Comparison of ENCODE assay signal across 8 mouse cellular contexts in the genomic region with DNA sequence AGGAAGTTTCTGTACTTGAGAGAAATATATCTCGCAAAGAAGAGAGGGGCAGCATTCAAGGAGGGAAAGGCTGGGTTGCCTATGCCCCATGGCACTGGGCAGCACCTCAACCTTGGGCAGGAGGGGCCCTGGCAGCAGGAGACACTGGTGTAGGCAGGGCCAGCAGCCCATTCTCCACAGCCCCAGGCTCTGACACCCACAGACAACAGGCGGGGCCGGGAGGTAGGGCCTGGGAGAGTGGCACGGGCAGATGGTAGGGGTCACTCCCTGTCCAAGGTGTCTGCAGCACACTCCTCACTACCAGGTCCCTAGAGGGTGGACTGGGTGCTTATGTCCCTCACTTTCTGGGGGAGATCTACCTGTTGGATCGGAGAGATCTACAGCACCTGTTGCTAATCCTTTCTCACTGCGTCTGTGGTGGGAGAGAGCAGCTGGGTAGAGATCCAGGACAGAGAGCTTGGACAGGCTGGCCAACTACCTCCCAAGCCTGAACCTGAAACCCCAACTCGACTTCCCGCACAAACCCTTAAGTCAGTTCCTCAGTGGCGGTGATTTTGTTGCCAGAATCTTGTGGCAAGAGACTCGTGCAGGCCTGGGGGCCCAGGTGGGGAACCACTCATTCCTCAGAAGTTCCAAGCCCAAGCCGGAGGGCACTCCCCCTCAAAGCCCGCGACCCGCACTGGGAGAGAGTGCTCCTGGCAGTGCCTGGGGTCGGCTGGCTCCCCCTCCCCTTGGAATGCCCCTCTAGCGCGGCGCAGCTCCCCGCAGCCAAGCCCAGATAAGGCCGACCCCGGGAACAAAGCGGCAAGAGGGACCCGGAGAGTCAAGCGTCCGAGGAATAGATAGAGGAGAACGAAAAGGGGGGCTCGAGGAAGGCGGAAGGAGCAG. TPM values are rescaled to one million over a fixed set of nuclear protein-coding genes. Genes with fewer than 3 reads are reported as not detected.
A peak's percentile ranks its signal among the peaks of the same experiment; 100 is the strongest.
DNase-seq lines count a peak whose midpoint lies in the region; ATAC-seq and TF ChIP-seq lines count a peak whose summit lies in the region.

No protein-coding gene starts in this region.

- no peak for ATAC-seq in heart, embryonic 13.5 days (ENCODE audit: extremely low read depth, insufficient number of reproducible peaks, low FRiP score, low TSS enrichment)

- 1% methylated on average over 28 of the region's 28 CpGs for WGBS in heart, embryonic 13.5 days

- H3K36me3 ChIP-seq in heart, embryonic 13.5 days = peaks cover 44% of the 10 kb centered on the region
- H3K36me3 ChIP-seq in myocyte (ENCODE audit: control insufficient read depth, insufficient read depth) = no peaks in the 10 kb centered on the region

- no peak overlapping the region for H3ac ChIP-seq in myocyte (ENCODE audit: control insufficient read depth, insufficient read length)

- DNase-seq in ovary, postnatal 36 days (ENCODE audit: low spot score) = peak; percentile 48
- no peak for DNase-seq in ovary, adult 18-20 months (ENCODE audit: low spot score)
- peak; percentile 30 for DNase-seq in c-Kit-positive CD71-positive TER-119-positive erythroid progenitor cells, embryonic 14.5 days (ENCODE audit: low spot score)
- peak; percentile 41 to 60 for DNase-seq in kidney, postnatal 36 days
- no peak for DNase-seq in gastrocnemius, adult 8-10 months (ENCODE audit: low spot score in 2 of 2)
- no peak for DNase-seq in frontal cortex, postnatal 36 days (ENCODE audit: low spot score in 2 of 2)

- no peak for TF ChIP-seq POLR2A in myocyte (IDR thresholded peaks at IDR 0.05; ENCODE audit: insufficient read length, low read depth)

- peaks cover 4% of the 10 kb centered on the region for H3K79me2 ChIP-seq in myocyte (ENCODE audit: control insufficient read depth, insufficient read depth)

- peaks cover 69% of the 10 kb centered on the region for H3K4me1 ChIP-seq in heart, embryonic 13.5 days

- H3K9me3 ChIP-seq in heart, embryonic 13.5 days = no peaks in the 10 kb centered on the region

- peak overlapping the region; percentile 97 for H3K9ac ChIP-seq in heart, embryonic 13.5 days

- H3K27me3 ChIP-seq in heart, embryonic 13.5 days (replicated peaks) = no peaks in the 10 kb centered on the region
- no peaks in the 10 kb centered on the region for H3K27me3 ChIP-seq in myocyte (ENCODE audit: control insufficient read depth, insufficient read depth, insufficient read length)

- H3K27ac ChIP-seq in heart, embryonic 13.5 days (replicated peaks) = peak overlapping the region; percentile 96

- peak overlapping the region; percentile 92 for H3K4me2 ChIP-seq in heart, embryonic 13.5 days
- peak overlapping the region; percentile 90 for H3K4me2 ChIP-seq in myocyte (ENCODE audit: low read depth)

- peak overlapping the region; percentile 93 for H3K4me3 ChIP-seq in heart, embryonic 13.5 days
- H3K4me3 ChIP-seq in myocyte = peak overlapping the region; percentile 48

TF ChIP-seq in myocyte, 11 proteins besides CTCF, POLR2A, EP300 and RAD21:
- TF ChIP-seq MYOD1 (IDR thresholded peaks at IDR 0.05; ENCODE audit: control insufficient read depth in 1 of 3, insufficient read length in 2 of 3, low read depth in 2 of 3) = peak in 2 of 3 experiments; percentile 69 to 74
- no peak for TF ChIP-seq SRF (IDR thresholded peaks at IDR 0.05; ENCODE audit: control insufficient read depth, insufficient read length, low read depth)
- TF ChIP-seq TCF12 (IDR thresholded peaks at IDR 0.05; ENCODE audit: insufficient read depth, poor library complexity, severe bottlenecking) = peak; percentile 10
- TF ChIP-seq MYOG (IDR thresholded peaks at IDR 0.05; ENCODE audit: control insufficient read depth in 1 of 3, insufficient read depth in 1 of 3, insufficient read length in 2 of 3, low read depth in 2 of 3) = peak in 1 of 3 experiments; percentile 7
TF ChIP-seq in myocyte: peak in this region for 3.

RNA-seq across cellular contexts. Expression of a gene that starts 0.7 kb away (rescaled TPM):
- polyA plus RNA-seq in heart, embryonic 13.5 days (2015; fragmentation: Nextera tagmentation; extraction: Ambion mirVana) = 20.0 and 20.1 TPM in 2 replicates
- 8.0 TPM for polyA plus RNA-seq in myocyte (2012; fragmentation: generic; extraction: Trizol)
- 10 to 100 TPM; 11.6 to 14.6 (median 12.3) TPM for total RNA-seq in gastrocnemius, adult 8-10 months (2022)

RNA-seq across cellular contexts. Expression of a gene that starts 1.7 kb away (rescaled TPM):
- 24.4 and 27.5 TPM in 2 replicates for polyA plus RNA-seq in heart, embryonic 13.5 days (2015; fragmentation: Nextera tagmentation; extraction: Ambion mirVana)
- 15.6 TPM for polyA plus RNA-seq in myocyte (2012; fragmentation: generic; extraction: Trizol)
- total RNA-seq in gastrocnemius, adult 8-10 months (2022) = 1 to 10 TPM; 4.8 to 7.2 (median 5.7) TPM

RNA-seq across cellular contexts. Expression of a gene that starts 11.1 kb away (rescaled TPM):
- polyA plus RNA-seq in heart, embryonic 13.5 days (2015; fragmentation: Nextera tagmentation; extraction: Ambion mirVana) = 18.9 and 19.0 TPM in 2 replicates
- polyA plus RNA-seq in myocyte (2012; fragmentation: generic; extraction: Trizol) = 0.43 TPM
- total RNA-seq in gastrocnemius, adult 8-10 months (2022) = 10 to 100 TPM in 2 of 4 experiments, 1 to 10 TPM in 2; 6.6 to 20.8 (median 9.5) TPM

RNA-seq across cellular contexts. Expression of a gene that starts 45.4 kb away (rescaled TPM):
- polyA plus RNA-seq in heart, embryonic 13.5 days (2015; fragmentation: Nextera tagmentation; extraction: Ambion mirVana) = 0.17 and 0.27 TPM in 2 replicates
- 0.23 TPM for polyA plus RNA-seq in myocyte (2012; fragmentation: generic; extraction: Trizol)
- not detected for total RNA-seq in gastrocnemius, adult 8-10 months (2022)

RNA-seq across cellular contexts. Expression of a gene that starts 47.5 kb away (rescaled TPM):
- polyA plus RNA-seq in heart, embryonic 13.5 days (2015; fragmentation: Nextera tagmentation; extraction: Ambion mirVana) = 34.3 and 39.4 TPM in 2 replicates
- 19.6 TPM for polyA plus RNA-seq in myocyte (2012; fragmentation: generic; extraction: Trizol)
- total RNA-seq in gastrocnemius, adult 8-10 months (2022) = 100 to 1,000 TPM in 3 of 4 experiments, 10 to 100 TPM in 1; 90.5 to 118 (median 104) TPM

Comparison
In these comparisons a context has a peak if more than half of its experiments do, and no peak if none do; other contexts are left out.
1. DNase-seq: peak in ovary, postnatal 36 days (single experiment), c-Kit-positive CD71-positive TER-119-positive erythroid progenitor cells, embryonic 14.5 days (single experiment) and kidney, postnatal 36 days (2 of 2); none in ovary, adult 18-20 months (single experiment), gastrocnemius, adult 8-10 months (0 of 2) and frontal cortex, postnatal 36 days (0 of 2).
2. RNA of a gene that starts 11.1 kb away (polyA plus RNA-seq): 18.9 to 19.0 TPM in heart, embryonic 13.5 days; 0.43 TPM in myocyte (single experiment); every median in the first group is over 10 times any median in the second.